In the genomic region with DNA sequence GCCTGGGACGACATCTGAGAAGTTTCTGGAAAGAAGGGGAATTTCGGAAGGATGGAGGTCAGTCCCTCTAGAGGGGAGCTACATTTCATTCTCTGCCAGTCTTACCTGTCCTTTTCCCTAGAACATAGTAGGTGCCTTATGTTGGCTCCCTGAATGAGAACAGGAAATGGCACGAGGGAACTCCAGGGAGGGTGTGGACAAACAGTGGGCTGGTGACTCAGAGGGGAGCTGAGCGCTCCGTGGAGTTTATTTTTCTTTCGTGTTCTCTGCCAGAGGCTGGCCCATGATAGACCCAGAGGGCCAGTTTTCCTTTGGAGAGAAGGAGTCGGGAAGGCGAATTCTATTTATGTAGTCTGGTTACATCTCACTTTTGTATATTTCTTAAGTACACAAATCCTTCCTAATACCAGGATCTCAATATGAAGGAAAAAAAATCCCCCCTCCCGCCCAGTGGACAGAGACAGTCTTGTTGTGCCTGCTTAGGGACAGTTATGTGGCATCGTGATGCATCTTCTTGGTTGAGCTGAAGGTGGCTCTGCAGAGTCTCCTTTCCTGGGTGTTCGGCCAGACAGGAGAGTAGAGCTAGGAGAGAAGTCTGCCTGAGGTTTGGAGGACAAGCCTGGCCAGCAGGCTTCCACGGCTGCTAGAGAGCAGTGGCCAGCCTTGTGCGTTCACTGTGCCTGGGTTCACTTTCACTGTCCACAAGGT, we compare ENCODE assay signal across 8 mouse cellular contexts.
DNase-seq lines count a peak whose midpoint lies in the region; ATAC-seq and TF ChIP-seq lines count a peak whose summit lies in the region.
"Had no signal": no experiment of that assay in that cellular context is flagged by ENCODE, and none has a peak within 500 bp of the region (broad histone marks: within the 10 kb centered on the region; RNA-seq: fewer than 3 reads in every experiment).

No protein-coding gene starts in this region.

- TF ChIP-seq POLR2A in heart, adult 2 months (IDR thresholded peaks at IDR 0.05; ENCODE audit: insufficient read depth, low read depth, low read length): no peak
- no peak for TF ChIP-seq POLR2A in thymus, adult 2 months (IDR thresholded peaks at IDR 0.05; ENCODE audit: control insufficient read depth, extremely low read depth, insufficient read depth, low read length, poor library complexity)

- 34% methylated on average over 13 of the region's 13 CpGs for whole genome bisulfite sequencing in heart, adult 2 months
- 56% methylated on average over 13 of the region's 13 CpGs for WGBS in heart, embryonic 10.5 days
- 73% methylated on average over 13 of the region's 13 CpGs for WGBS in thymus, adult 2 months
- WGBS in midbrain, embryonic 15.5 days: 76% methylated on average over 13 of the region's 13 CpGs

- peak; percentile 53 for TF ChIP-seq CTCF in heart, adult 2 months (IDR thresholded peaks at IDR 0.05)
- no peak for TF ChIP-seq CTCF in thymus, adult 2 months (IDR thresholded peaks at IDR 0.05; ENCODE audit: borderline replicate concordance, control insufficient read depth, extremely low read depth, insufficient read depth, low read length, poor library complexity)

- peaks cover 7% of the 10 kb centered on the region for H3K4me1 ChIP-seq in heart, adult 2 months (ENCODE audit: control insufficient read depth, insufficient read depth, low read length)
- H3K4me1 ChIP-seq in heart, embryonic 10.5 days: peaks cover 14% of the 10 kb centered on the region
- no peaks in the 10 kb centered on the region for H3K4me1 ChIP-seq in brown adipose tissue, adult 24 weeks (ENCODE audit: control insufficient read depth, insufficient read depth, insufficient read length, low read length)
- H3K4me1 ChIP-seq in thymus, adult 2 months (replicated peaks; ENCODE audit: control insufficient read depth, insufficient read depth, low read length): no peaks in the 10 kb centered on the region
- H3K4me1 ChIP-seq in midbrain, embryonic 15.5 days: no peaks in the 10 kb centered on the region

- H3K4me3 ChIP-seq in heart, adult 2 months: no peak overlapping the region
- no peak overlapping the region for H3K4me3 ChIP-seq in heart, embryonic 10.5 days
- H3K4me3 ChIP-seq in brown adipose tissue, adult 24 weeks (ENCODE audit: insufficient read depth, low read depth, low read length): no peak overlapping the region
- H3K4me3 ChIP-seq in thymus, adult 2 months (ENCODE audit: control insufficient read depth, insufficient read depth, low read length): no peak overlapping the region
- no peak overlapping the region for H3K4me3 ChIP-seq in midbrain, embryonic 15.5 days

- H3K27me3 ChIP-seq in heart, adult 2 months (ENCODE audit: control insufficient read depth, insufficient read depth, low read length): no peaks in the 10 kb centered on the region
- peaks cover 20% of the 10 kb centered on the region for H3K27me3 ChIP-seq in heart, embryonic 10.5 days (ENCODE audit: insufficient read depth, poor library complexity, severe bottlenecking)
- H3K27me3 ChIP-seq in thymus, adult 2 months (ENCODE audit: control insufficient read depth, insufficient read depth, low read length): no peaks in the 10 kb centered on the region
- H3K27me3 ChIP-seq in midbrain, embryonic 15.5 days (replicated peaks): no peaks in the 10 kb centered on the region

- no peak overlapping the region for H3K9ac ChIP-seq in heart, adult 2 months (ENCODE audit: low read depth, low read length)
- no peak overlapping the region for H3K9ac ChIP-seq in midbrain, embryonic 15.5 days

- no peaks in the 10 kb centered on the region for H3K36me3 ChIP-seq in heart, adult 2 months (ENCODE audit: control insufficient read depth, insufficient read depth, low read length)
- no peaks in the 10 kb centered on the region for H3K36me3 ChIP-seq in heart, embryonic 10.5 days
- H3K36me3 ChIP-seq in thymus, adult 2 months (ENCODE audit: control insufficient read depth, insufficient read depth, low read length): no peaks in the 10 kb centered on the region
- H3K36me3 ChIP-seq in midbrain, embryonic 15.5 days (replicated peaks): no peaks in the 10 kb centered on the region

- no peak overlapping the region for H3K4me2 ChIP-seq in midbrain, embryonic 15.5 days

- peak overlapping the region; percentile 24 for H3K27ac ChIP-seq in heart, adult 2 months
- no peak overlapping the region for H3K27ac ChIP-seq in heart, embryonic 10.5 days
- peak overlapping the region; percentile 31 for H3K27ac ChIP-seq in brown adipose tissue, adult 24 weeks (replicated peaks; ENCODE audit: low read depth, low read length)
- H3K27ac ChIP-seq in thymus, adult 2 months (ENCODE audit: control insufficient read depth, insufficient read depth, low read length): no peak overlapping the region
- H3K27ac ChIP-seq in midbrain, embryonic 15.5 days: no peak overlapping the region

- TF ChIP-seq EP300 in heart, adult 2 months (IDR thresholded peaks at IDR 0.05; ENCODE audit: insufficient read depth, low read depth, low read length): no peak

- intact Hi-C loops in heart, adult 2 months (cut with DNase I): loop anchor here (10.0 kb wide), 1 partner anchor 213 kb away; no protein-coding TSS in a partner anchor

- no peaks in the 10 kb centered on the region for H3K79me2 ChIP-seq in heart, adult 2 months (replicated peaks; ENCODE audit: control insufficient read depth, insufficient read depth, low read length)

- ATAC-seq in midbrain, embryonic 15.5 days (replicated peaks): no peak
- ATAC-seq: midbrain, embryonic 16.5 days had no signal

- peak; percentile 43 to 55 for DNase-seq in heart, adult 2 months
- no peak for DNase-seq in heart, embryonic 10.5 days (ENCODE audit: low spot score)
- peak; percentile 88 for DNase-seq in 3T3-L1 (ENCODE audit: low read depth, low spot score)
- peak; percentile 25 for DNase-seq in heart, postnatal 4 days
- no peak for DNase-seq in thymus, adult 2 months

- no peaks in the 10 kb centered on the region for H3K9me3 ChIP-seq in heart, embryonic 10.5 days
- H3K9me3 ChIP-seq in midbrain, embryonic 15.5 days: no peaks in the 10 kb centered on the region

Comparison
In these comparisons a context has a peak if more than half of its experiments do, and no peak if none do; other contexts are left out.
1. DNase-seq: peak in heart, adult 2 months (2 of 2), 3T3-L1 (single experiment) and heart, postnatal 4 days (single experiment); none in heart, embryonic 10.5 days (single experiment) and thymus, adult 2 months (single experiment).
2. H3K27ac ChIP-seq: peak in heart, adult 2 months (single experiment) and brown adipose tissue, adult 24 weeks (single experiment); none in heart, embryonic 10.5 days (single experiment), thymus, adult 2 months (single experiment) and midbrain, embryonic 15.5 days (single experiment).